Mouse (Mus musculus) lung, adult 2 months (tissue): ENCODE measurements around the gene Srgap2. TPM values are rescaled to one million over a fixed set of nuclear protein-coding genes. Genes with fewer than 3 reads are reported as not detected.
A peak's percentile ranks its signal among the peaks of the same experiment; 100 is the strongest.

Experiments used
- DNase-seq: peaks from one replicate; pipeline ENCODE4 v3.0.0; 2022
- H3K4me1 ChIP-seq: fragments of 200-500 bp; 2 replicates; pipeline ENCODE4 v1.6.1; 2011; ENCODE audit warnings: low read length; ENCODE audit not compliant: control insufficient read depth, insufficient read depth
- H3K4me3 ChIP-seq: fragments of 200-500 bp; replicated peaks from 2 replicates; pipeline ENCODE3; 2011; ENCODE audit warnings: low read depth, mild to moderate bottlenecking, control low read depth, low read length; ENCODE audit errors: extremely low read depth
- CTCF ChIP-seq: fragments of 200-500 bp; IDR thresholded peaks from 2 replicates; pipeline ENCODE4 v1.5.1; 2011; ENCODE audit warnings: mild to moderate bottlenecking, low read length, control low read depth; ENCODE audit not compliant: insufficient read depth
- POLR2A ChIP-seq: fragments of 200-500 bp; IDR thresholded peaks from 2 replicates; pipeline ENCODE4 v1.6.1; 2011; ENCODE audit warnings: low read depth, mild to moderate bottlenecking, control low read depth, low read length, borderline replicate concordance; ENCODE audit errors: extremely low read depth
- WGBS: fragments of 180-500 bp; shearing (Covaris S2); methylation state at CpG from one replicate; pipeline ENCODE4 v1.1.7; 2018; 5-methylcytosine and 5-hydroxymethylcytosine counted together
- polyA plus RNA-seq: library from polyadenylated mRNA; depleted of rRNA; stranded (reverse); fragments of >200 nt; gene quantifications from 2 replicates; pipeline ENCODE4 v1.2.3, GENCODE M21; 2012

Srgap2 gene
- polyA plus RNA-seq, 1 experiment, result 34.8 TPM

DNA sequence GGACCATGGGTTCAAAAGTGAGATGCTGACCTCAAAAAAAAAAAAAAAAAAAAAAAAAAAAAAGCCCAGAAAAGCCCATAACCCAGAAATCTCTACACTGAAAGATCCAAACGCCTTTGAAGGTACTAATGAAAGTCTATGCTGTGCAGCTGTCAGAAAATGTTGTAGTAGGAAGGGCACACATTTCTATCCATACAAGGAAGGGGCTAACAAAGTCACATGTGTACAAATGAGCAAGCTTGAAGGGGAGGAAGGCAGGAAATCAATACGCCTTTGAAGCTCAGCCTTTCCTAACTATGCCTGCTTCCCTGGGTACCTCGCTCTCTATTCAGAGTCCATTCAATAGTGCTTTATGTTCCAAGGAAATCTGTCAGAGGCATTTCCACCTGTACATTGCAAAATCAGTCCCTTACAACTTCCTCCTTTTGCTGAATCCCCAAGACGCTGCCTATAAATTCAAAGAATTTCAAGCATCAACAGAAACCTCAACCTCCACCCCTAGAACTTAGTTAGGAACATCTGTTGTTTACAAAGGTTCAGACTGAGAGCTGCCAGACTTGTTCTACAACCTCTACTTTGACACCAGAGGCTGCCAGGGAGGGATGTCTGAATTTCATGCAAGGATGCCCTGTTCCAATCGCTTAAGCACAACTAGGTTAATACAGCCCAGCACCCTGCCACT lies 99.9 kb downstream of the Srgap2 start:
- 24% methylated on average over 5 of the region's 5 CpGs for WGBS
- peaks cover 17% of the 10 kb centered on the region for H3K4me1 ChIP-seq
- TF ChIP-seq POLR2A (no peak), CTCF (no peak)
- H3K4me3 ChIP-seq, result no peak overlapping the region
- no peak for DNase-seq

GRCm38 (mm10) chr1:131423061-131423460 lies 104.1 kb downstream of the Srgap2 start:
- DNase-seq, result peak; percentile 37
- no peak overlapping the region for H3K4me3 ChIP-seq
- peaks cover 13% of the 10 kb centered on the region for H3K4me1 ChIP-seq
- WGBS, result 46% methylated on average over 3 of the region's 3 CpGs
- no peak for TF ChIP-seq POLR2A
- no peak for TF ChIP-seq CTCF

GRCm38 (mm10) chr1:131421113-131421512 lies 106.0 kb downstream of the Srgap2 start:
- H3K4me1 ChIP-seq, result peaks cover 8% of the 10 kb centered on the region
- DNase-seq, result no peak

DNA sequence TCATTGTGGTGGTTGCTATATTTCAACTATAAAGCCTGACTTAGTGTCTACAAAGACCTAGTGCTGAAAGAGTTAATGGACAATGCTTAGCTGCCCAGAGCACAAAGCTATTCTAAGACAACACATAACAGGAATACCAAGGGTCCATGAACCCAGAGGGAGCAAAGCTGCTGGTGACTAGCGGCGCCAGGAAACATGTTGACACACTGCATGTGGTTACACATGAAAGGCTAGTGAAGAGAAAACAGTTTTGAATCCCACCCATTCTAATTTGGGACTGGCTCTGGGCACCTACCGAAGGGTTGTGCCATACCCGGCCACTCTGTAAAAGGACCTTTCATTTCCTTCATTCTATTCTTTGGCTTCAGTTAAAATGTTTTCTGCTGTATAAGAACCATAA lies 106.5 kb downstream of the Srgap2 start:
- WGBS, result 45% methylated on average over 4 of the region's 4 CpGs
- no peak for TF ChIP-seq CTCF
- TF ChIP-seq POLR2A, result no peak
- Histone ChIP-seq H3K4me1 (peaks cover 10% of the 10 kb centered on the region), H3K4me3 (no peak overlapping the region)
- DNase-seq, result no peak

More at GRCm38 (mm10) chr1:131421113-131421512, 106.0 kb downstream of the Srgap2 start:
- no peak for TF ChIP-seq CTCF
- TF ChIP-seq POLR2A, result no peak
- no peak overlapping the region for H3K4me3 ChIP-seq

DNA sequence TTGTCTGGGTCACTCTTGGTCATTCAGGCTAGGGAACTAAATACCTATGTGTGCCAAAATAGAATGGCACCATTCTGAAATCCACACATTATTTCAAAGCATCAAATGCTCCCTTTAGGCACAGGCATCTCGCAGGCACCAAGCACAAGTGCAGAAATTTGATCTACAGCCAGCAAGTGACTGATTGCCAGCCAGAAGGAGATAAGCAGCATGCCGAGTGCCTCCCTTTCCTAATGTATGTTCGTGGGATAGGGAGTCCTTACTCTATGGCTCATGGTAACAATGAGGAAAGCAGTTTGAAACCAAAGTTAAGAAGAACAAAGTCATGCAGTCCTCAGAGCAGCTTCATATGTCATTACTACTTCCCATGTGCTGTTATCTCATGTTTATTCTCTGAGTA lies 107.8 kb downstream of the Srgap2 start:
- no peak for DNase-seq
- no peak for TF ChIP-seq CTCF
- no peak for TF ChIP-seq POLR2A
- H3K4me3 ChIP-seq, result no peak overlapping the region
- peaks cover 10% of the 10 kb centered on the region for H3K4me1 ChIP-seq
- 16% methylated on average over 3 of the region's 3 CpGs for WGBS

DNA sequence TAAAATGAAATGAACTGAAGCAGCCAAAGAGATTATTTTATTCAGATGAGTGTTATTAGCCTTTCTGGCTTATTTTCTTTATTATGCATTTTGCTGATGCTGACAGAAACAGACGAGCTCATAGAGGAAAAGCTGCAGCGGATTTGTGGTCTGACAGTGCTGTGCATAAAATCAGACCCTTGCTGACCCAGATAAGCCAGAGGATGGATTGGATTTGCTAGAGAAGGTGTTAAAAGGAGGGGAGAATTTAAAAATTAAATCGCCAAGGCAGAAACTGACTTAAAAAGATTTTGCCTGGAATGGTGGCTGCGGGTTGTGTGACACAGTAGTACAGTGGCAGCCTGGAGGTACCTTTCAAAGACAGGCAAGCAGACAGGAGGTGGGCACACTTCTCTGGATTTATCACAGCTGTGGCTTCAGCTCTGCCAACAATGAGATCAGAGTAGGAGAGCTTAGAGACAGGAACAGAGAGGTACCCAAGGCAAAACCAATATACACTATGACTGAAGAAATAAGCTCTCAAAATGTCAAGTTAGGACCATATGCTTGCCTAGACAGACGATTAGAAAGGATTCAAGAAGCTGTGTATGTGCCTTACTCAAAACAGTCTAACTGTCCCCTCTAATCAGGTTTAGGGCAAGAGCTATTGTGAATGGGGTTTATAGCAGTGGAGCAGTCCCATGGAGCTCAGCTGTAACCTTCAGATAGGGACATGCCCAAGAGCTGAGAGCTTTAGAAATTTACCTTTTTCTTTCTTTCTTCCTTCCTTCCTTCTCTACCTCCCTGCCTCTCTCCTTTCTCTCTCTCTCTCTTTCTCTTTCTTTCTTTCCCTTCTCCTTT lies 109.1 kb downstream of the Srgap2 start:
- Histone ChIP-seq H3K4me1 (peaks cover 7% of the 10 kb centered on the region; the same call in 1 of the 2 replicates), H3K4me3 (no peak overlapping the region)
- TF ChIP-seq POLR2A, result no peak
- DNase-seq, result no peak
- whole genome bisulfite sequencing, result 70% methylated on average over 5 of the region's 5 CpGs

DNA sequence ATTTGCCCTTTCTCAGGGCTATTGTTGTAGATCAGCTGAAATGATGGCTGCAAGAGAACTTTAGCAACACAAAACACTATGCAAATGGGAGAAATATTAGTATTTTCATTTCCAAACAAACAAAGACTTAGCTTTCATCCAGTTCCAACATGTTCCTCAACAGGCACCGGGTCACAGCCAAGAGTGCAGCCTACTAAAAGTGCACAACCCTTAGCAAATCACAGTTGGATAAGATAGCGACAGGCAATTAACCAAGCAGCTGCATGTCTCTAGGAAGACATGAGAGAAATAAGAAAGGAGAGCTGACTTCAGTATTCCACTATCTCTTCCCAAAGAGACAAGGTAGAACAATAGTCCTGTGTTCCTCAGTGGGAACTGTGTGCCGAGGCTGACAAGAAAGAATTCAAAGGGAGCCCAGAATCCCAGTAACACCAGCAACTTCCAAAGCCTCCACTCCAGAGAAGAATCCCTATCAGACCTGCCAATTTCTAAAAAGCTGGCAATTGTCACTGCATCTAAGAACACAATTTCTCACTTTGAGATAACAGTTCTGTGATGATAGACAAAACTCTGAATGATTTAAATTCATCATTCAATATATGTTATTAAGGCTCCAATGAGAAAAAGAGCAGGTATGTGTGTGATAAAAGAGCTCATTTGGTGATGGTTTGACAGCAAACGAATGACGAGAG lies 109.9 kb downstream of the Srgap2 start:
- Histone ChIP-seq H3K4me1 (0 out of 2 replicates have a peak, but pooled peaks cover 2% of the 10 kb centered on the region), H3K4me3 (no peak overlapping the region)
- TF ChIP-seq CTCF (no peak), POLR2A (no peak)
- DNase-seq, result no peak
- 75% methylated on average over 5 of the region's 5 CpGs for WGBS

DNA sequence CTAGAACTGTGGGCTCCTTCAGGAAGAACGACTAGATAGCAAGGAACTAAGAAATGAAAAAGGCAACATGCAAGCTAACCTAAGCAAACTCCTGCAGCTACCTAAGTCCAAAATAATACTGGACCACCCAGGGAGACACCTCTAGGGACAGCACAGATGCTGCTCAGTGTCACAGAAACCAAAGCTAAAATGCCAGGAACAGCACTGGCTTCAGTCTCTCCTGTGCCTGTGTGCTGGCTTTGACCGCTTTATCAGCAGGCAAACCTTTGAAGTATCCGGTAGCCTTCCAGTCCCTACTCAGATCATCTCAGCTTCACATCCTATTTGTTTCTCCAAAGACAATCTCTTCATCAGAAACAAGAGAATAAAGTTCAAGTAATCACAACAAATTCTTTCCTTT lies 123.6 kb downstream of the Srgap2 start:
- TF ChIP-seq CTCF (no peak), POLR2A (no peak)
- no peak overlapping the region for H3K4me3 ChIP-seq
- no peak for DNase-seq
- 79% methylated on average over 3 of the region's 3 CpGs for WGBS
- no peaks in the 10 kb centered on the region for H3K4me1 ChIP-seq

GRCm38 (mm10) chr1:131400844-131401243 lies 126.3 kb downstream of the Srgap2 start:
- no peak overlapping the region for H3K4me3 ChIP-seq
- WGBS, result 77% methylated on average over 3 of the region's 3 CpGs
- DNase-seq, result no peak
- no peaks in the 10 kb centered on the region for H3K4me1 ChIP-seq
- TF ChIP-seq CTCF (no peak), POLR2A (no peak)

- Histone ChIP-seq H3K4me3 (no peak overlapping the region), H3K4me1 (no peaks in the 10 kb centered on the region)
- TF ChIP-seq POLR2A (no peak), CTCF (no peak)
- DNase-seq, result no peak
Measured at GRCm38 (mm10) chr1:131398181-131398580, 129.0 kb downstream of the Srgap2 start.
